Mouse (Mus musculus) bone marrow, adult 2 months (tissue): ENCODE data around the gene Pip. TPM values are rescaled to one million over a fixed set of nuclear protein-coding genes. Genes with fewer than 3 reads are reported as not detected.

ENCODE experiments used
- H3K27ac ChIP-seq: fragments of 200-500 bp; 2 replicates; pipeline ENCODE4 v1.5.1; 2012; ENCODE audit warnings: low read depth, mild to moderate bottlenecking, control low read depth, inconsistent platforms, low read length; ENCODE audit not compliant: control insufficient read depth, poor library complexity, insufficient read depth
- H3K4me1 ChIP-seq: fragments of 200-500 bp; 2 replicates; pipeline ENCODE4 v1.6.1; 2011; ENCODE audit warnings: low read length; ENCODE audit not compliant: control insufficient read depth, insufficient read depth
- H3K4me3 ChIP-seq: fragments of 200-500 bp; replicated peaks from 2 replicates; pipeline ENCODE3; 2011; ENCODE audit warnings: mild to moderate bottlenecking, low read depth, low read length, control low read depth; ENCODE audit not compliant: control insufficient read depth
- CTCF ChIP-seq: fragments of 200-500 bp; IDR thresholded peaks from 2 replicates; pipeline ENCODE4 v1.5.1; 2011; ENCODE audit warnings: low read length, control low read depth; ENCODE audit not compliant: control insufficient read depth, insufficient read depth
- POLR2A ChIP-seq: fragments of 200-500 bp; IDR thresholded peaks from 2 replicates; pipeline ENCODE4 v1.6.1; 2011; ENCODE audit warnings: low read depth, mild to moderate bottlenecking, control low read depth, low read length, borderline replicate concordance; ENCODE audit not compliant: control insufficient read depth
- WGBS: fragments of 180-500 bp; shearing (Covaris S2); methylation state at CpG from one replicate; pipeline ENCODE4 v1.1.7; 2018; 5-methylcytosine and 5-hydroxymethylcytosine counted together
- polyA plus RNA-seq: library from polyadenylated mRNA; stranded (reverse); fragments of >200 nt; gene quantifications from 2 replicates; pipeline ENCODE4 v1.2.4, GENCODE M21; 2011; ENCODE audit warnings: low replicate concordance; ENCODE audit not compliant: missing spikeins, insufficient read depth, insufficient read length

The Pip gene
- not detected in 2 replicates for polyA plus RNA-seq

DNA sequence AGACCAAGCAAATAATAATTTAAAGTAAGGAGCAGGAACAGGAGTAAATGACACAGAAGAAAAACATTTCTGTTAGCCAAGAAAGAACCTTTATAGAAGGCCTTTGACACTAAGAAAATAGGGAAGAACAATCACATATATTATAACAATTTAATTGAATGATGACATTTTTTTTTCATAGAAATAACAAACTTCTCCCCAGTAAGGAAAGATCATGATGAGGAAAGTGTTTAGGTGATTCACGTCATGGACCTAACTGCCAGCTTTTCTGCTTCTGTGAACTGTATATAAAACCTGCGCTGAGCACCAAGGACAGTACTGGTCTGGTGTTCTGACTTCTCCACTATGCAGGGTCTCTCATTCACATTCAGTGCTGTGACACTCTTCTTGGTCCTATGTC is at the start of gene Pip:
Gene Pip (plus strand): TSS at position 301 of the 400 bp plus-strand sequence.
- Histone ChIP-seq H3K4me1 (no peaks in the 10 kb centered on the region), H3K27ac (no peak within 1 kb of the TSS), H3K4me3 (no peak within 1 kb of the TSS)
- 81% methylated on average over 2 of the region's 2 CpGs for WGBS
- TF ChIP-seq CTCF, result no peak
- TF ChIP-seq POLR2A, result no peak

DNA sequence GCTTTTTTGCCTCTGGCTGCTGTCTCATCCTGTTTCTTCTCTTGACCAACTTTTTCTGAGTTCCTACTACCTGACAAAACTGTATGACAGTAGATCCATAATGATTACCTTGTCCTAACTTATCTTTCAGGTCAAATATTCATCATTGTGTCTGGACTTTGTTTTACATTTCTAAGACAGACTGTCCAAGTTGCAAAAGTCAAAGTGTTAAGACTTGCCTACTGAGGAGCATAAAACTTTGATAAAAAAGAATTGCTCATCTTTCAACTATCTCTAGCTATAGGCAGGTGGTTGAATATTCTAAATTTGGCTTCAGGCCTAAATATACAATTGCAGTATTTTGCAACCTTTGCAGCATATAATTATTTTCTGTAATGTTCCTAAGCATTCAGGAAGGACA is 23.2 kb upstream of the Pip start:
- TF ChIP-seq POLR2A, result no peak
- TF ChIP-seq CTCF, result no peak
- H3K4me1 ChIP-seq, result no peaks in the 10 kb centered on the region
- no peak overlapping the region for H3K27ac ChIP-seq
- no peak overlapping the region for H3K4me3 ChIP-seq

DNA sequence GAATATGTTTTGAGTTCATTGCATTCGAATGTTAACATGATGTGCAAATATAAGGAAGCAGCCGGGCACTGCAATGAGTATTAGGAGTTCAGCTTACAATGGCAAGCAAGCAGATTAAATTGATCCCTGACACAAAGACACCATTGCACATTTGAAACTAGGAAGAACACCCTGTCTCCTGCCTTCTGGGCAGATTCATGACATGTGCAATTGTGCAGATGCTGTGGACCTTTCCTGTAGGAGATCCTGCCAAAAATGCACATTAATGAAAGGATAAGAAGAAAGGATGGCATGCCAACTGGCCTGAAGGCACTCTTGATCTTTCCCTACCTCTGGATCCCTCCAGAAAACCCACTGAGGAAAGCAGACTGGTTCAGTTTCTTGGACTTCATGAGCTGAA is 17.8 kb upstream of the Pip start:
- H3K27ac ChIP-seq, result no peak overlapping the region
- WGBS, result 76% methylated on average over 2 of the region's 2 CpGs
- H3K4me1 ChIP-seq, result no peaks in the 10 kb centered on the region
- no peak overlapping the region for H3K4me3 ChIP-seq
- TF ChIP-seq CTCF, result no peak

DNA sequence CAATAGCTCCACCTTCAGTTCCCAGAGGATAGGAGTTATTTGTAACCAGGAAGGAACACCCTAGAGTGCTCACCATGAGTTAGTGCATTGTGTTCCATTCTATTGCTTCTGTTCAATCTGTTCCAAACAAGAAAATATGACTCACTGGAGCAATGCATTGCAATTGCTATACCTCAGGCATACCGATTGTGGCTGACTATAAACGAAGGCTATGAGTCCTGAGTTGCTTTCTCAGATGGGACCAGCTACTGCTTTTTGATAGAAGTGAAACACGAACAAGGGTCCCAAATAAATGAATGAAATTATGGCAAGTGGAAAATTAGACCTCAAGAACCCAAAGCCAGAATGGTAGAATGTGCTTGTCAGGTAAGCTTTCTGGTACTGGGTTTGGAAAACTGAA is 5.4 kb downstream of the Pip start, which contains the start of gene Sval2:
Gene Sval2 (plus strand): TSS at position 301 of the 400 bp plus-strand sequence.
- no peak within 1 kb of the TSS for H3K27ac ChIP-seq
- no peak for TF ChIP-seq POLR2A
- no peak within 1 kb of the TSS for H3K4me3 ChIP-seq
- WGBS, result 73% methylated on average over 3 of the region's 3 CpGs
- no peaks in the 10 kb centered on the region for H3K4me1 ChIP-seq

DNA sequence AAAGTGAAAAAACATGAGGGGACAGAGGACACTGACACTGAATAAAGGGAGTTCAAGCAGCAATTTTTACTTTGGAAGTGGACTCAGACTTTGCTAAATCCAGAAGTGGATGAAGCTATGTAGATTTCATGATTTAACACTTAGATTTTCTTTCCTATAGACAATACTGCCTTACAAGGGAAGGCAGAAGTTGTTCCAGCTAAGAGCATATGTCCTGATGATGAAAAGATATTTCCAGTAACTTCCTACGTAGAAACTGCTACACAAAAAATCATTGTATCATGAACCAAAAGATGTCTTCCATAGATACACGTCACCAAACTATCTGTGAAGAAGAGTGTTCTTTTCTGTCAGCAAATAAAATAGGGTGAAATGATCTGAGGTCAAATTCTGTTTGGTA is 16.7 kb downstream of the Pip start:
- Histone ChIP-seq H3K4me1 (no peaks in the 10 kb centered on the region), H3K4me3 (no peak overlapping the region), H3K27ac (no peak overlapping the region)
- TF ChIP-seq POLR2A (no peak), CTCF (no peak)
- WGBS, result 63% methylated on average over 2 of the region's 2 CpGs

Other genes with a start within 250 kb of the Pip start
- 2.4 TPM in 1 of 2 replicates, not detected in the other for gene Ephb6, start 242.1 kb upstream of the Pip start, polyA plus RNA-seq
- not detected in 2 replicates for gene Trpv6, start 211.1 kb upstream of the Pip start, polyA plus RNA-seq
- gene Trpv5, start 166.8 kb upstream of the Pip start, polyA plus RNA-seq, result 0.31 and 0.75 TPM in 2 replicates
- not detected in 2 replicates for gene Llcfc1, start 163.1 kb upstream of the Pip start, polyA plus RNA-seq
- gene Kel, start 143.2 kb upstream of the Pip start, polyA plus RNA-seq, result 1,009 and 1,115 TPM in 2 replicates
- gene Olfr459, start 72.4 kb upstream of the Pip start, polyA plus RNA-seq, result not detected in 2 replicates
- not detected in 2 replicates for gene Sval2, start 5.5 kb downstream of the Pip start, polyA plus RNA-seq
- not detected in 2 replicates for gene Sval1, start 104.1 kb downstream of the Pip start, polyA plus RNA-seq
- not detected in 2 replicates for gene Sval3, start 120.6 kb downstream of the Pip start, polyA plus RNA-seq
- gene Sva, start 190.9 kb downstream of the Pip start, polyA plus RNA-seq, result not detected in 2 replicates